Mouse (Mus musculus): ENCODE measurements at regions not wholly inside any gene's neighbourhood (a gene's known extent, or its start where the extent isn't known, plus 50 kb on each side); places are given as distances from the start of the nearest gene placed in this dataset.

DNA sequence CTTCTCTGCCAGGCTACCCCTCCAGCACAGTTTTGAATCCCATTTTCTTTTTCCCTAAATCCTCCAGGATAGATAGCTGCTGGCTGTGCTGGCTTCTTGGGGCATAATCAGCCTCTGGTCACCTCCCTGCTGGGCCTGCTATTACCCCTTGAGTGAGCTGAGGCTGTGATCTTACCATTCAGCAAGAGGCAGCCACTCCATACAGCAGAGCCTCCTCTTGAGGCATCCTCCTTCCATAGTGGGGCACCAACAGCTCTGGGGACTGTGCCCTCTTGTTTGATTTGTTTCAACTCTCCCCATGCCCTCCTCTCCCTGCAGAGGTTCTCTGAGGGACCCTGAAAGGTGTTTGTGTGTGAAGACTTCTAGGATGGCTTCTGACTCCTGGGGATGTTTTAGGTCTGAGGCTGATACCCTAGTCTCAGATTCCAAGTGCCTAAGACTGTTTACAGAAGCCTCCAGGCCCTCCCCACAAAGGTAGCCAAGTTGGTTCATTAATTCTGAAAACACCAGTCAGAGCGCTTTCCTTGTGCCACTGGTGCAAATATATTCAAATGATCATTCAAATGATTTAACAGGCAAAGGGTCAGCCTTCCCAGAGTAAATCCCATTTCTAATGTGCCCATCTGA lies 343.9 kb downstream of the Eipr1 start:
- Histone ChIP-seq H3K27ac (ENCODE audit: insufficient read depth, low read depth, low read length) (no peak overlapping the region), H3K4me3 (ENCODE audit: insufficient read depth, low read depth, low read length) (no peak overlapping the region), H3K36me3 (ENCODE audit: control insufficient read depth, insufficient read depth, low read length) (no peaks in the 10 kb centered on the region), H3K27me3 (replicated peaks; ENCODE audit: control insufficient read depth, insufficient read depth, low read length) (no peaks in the 10 kb centered on the region), H3K4me1 (ENCODE audit: control insufficient read depth, insufficient read depth, low read length) (peaks cover 3% of the 10 kb centered on the region; the same call in 1 of the 2 replicates)
- TF ChIP-seq POLR2A (IDR thresholded peaks at IDR 0.05; ENCODE audit: low read depth, low read length) (no peak), CTCF (conservative IDR thresholded peaks at IDR 0.05; ENCODE audit: insufficient read depth, insufficient read length, low read depth, low read length) (no peak)
- no peak for DNase-seq
- 36% methylated on average over 1 of the region's 1 CpGs for WGBS

DNA sequence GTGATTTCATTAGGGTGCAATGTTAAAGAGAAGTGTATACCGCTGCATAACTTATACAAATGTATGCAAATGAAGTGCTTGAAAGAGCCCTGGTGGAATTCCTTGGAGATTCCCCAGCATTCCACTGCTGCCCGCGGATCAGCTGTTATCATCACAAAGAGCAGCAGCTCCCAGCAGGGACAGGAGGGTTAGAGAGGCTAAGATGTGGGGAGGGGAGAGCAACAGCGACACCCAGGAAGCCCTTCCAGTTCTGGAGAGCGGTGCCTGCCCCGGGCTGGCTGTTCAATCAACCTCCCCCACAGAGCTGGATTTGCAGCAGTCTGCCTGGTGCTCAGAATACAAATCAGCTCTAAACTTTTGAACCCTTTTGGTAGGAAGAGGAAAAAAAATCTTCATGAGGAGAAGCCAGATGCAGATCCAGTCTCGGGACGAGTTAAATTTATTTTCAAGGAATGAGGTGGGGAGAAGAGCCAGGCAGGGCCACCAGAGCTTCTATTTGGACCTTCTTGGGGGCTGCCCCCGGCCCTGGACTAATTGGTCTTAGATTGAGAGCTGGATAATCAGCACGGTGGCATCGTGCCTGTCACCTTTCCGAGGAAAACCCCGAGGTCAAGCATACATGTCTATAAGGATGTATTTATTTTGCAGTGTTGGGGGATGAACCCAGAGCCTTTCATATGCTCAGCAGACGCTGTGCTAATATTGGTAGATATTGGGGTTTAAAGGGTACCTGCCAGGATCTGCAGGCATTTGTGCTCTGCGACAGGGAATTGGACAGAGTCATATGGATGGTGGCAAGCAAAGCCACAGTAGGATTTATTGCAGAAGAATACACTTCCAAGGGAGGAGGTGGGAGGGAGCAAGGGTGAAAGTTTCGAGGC lies 344.7 kb downstream of the Eipr1 start:
- Histone ChIP-seq H3K4me3 (ENCODE audit: insufficient read depth, low read depth, low read length) (no peak overlapping the region), H3K36me3 (ENCODE audit: control insufficient read depth, insufficient read depth, low read length) (no peaks in the 10 kb centered on the region), H3K4me1 (ENCODE audit: control insufficient read depth, insufficient read depth, low read length) (no peaks in the 10 kb centered on the region; the same call in 1 of the 2 replicates), H3K27me3 (replicated peaks; ENCODE audit: control insufficient read depth, insufficient read depth, low read length) (no peaks in the 10 kb centered on the region), H3K27ac (ENCODE audit: insufficient read depth, low read depth, low read length) (no peak overlapping the region)
- peak; percentile 42 for DNase-seq
- TF ChIP-seq POLR2A (IDR thresholded peaks at IDR 0.05; ENCODE audit: low read depth, low read length) (no peak), CTCF (conservative IDR thresholded peaks at IDR 0.05; ENCODE audit: insufficient read depth, insufficient read length, low read depth, low read length) (no peak)
- 10% methylated on average over 16 of the region's 16 CpGs for WGBS

DNA sequence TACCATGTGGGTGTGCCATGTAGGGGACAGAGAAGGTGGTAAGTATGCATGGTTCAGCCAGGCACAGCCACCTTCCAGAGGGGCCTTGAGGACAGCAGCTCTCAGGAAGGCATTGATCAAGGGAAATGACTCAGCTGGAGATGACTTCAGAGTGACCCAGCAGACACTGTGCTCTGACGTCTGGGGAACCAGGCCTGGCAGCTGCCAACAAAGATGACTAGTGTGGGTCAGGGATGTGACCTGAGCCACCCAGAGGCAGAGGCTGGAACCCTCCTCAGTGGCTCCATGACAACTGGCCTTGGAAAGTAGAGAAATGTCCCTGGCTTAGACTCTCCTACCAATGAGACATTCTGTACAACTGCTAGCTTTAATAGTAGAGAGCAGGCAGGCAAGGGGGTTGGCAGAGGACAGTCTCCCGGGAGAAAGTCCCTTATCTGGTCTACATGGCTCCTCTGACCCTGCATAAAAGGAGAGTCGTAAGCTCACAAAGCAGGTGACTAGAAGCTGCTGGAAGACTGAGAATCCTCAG lies 348.5 kb downstream of the Eipr1 start:
- no peak for DNase-seq
- WGBS, result 69% methylated on average over 3 of the region's 3 CpGs
- no peak overlapping the region for H3K27ac ChIP-seq (ENCODE audit: insufficient read depth, low read depth, low read length)
- H3K4me1 ChIP-seq (ENCODE audit: control insufficient read depth, insufficient read depth, low read length), result no peaks in the 10 kb centered on the region; the same call in 1 of the 2 replicates
- H3K27me3 ChIP-seq (replicated peaks; ENCODE audit: control insufficient read depth, insufficient read depth, low read length), result no peaks in the 10 kb centered on the region
- H3K36me3 ChIP-seq (ENCODE audit: control insufficient read depth, insufficient read depth, low read length), result no peaks in the 10 kb centered on the region
- no peak for TF ChIP-seq CTCF (conservative IDR thresholded peaks at IDR 0.05; ENCODE audit: insufficient read depth, insufficient read length, low read depth, low read length)
- no peak for TF ChIP-seq POLR2A (IDR thresholded peaks at IDR 0.05; ENCODE audit: low read depth, low read length)
- H3K4me3 ChIP-seq (ENCODE audit: insufficient read depth, low read depth, low read length), result no peak overlapping the region

DNA sequence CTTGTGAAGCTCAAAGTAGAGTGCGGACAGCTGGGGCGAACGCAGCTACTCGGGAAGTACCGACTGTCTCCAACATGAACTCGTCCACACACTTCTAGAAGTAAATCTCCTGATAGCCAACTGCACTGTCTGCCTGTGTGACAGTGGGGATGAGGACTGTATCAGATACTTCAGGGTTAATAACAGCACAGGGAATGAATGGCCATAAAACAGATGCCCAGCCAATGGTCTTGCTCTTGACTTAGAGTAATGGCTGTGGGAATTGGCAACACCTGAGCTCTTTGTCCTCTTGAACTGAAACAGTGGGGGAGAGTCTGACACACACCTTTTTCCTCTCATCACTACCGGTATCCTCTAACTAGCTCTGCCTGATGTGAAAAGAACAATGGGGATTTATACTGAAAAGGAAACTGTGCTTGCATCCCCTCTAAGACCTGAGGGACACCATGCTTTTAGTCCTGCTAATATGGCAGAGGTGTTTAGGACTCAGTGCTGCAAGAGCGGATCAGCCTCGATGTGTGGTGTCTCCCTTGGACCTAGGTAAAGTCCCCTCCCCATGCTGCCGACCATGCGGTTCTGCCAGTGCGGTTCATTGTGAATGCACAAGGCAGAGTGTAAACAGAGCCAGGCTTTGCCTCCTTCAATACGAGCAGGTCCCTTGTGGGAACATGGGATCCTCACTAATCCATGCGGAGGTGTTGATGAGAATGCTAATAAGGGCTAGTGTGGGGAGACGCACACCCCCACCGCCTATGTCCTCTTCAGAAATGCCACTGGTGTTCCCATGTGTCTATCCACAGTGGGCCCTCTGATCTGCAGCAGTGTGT lies 355.5 kb downstream of the Eipr1 start:
- no peaks in the 10 kb centered on the region for H3K36me3 ChIP-seq (ENCODE audit: control insufficient read depth, insufficient read depth, low read length)
- H3K27me3 ChIP-seq (replicated peaks; ENCODE audit: control insufficient read depth, insufficient read depth, low read length), result no peaks in the 10 kb centered on the region
- no peak overlapping the region for H3K4me3 ChIP-seq (ENCODE audit: insufficient read depth, low read depth, low read length)
- no peak overlapping the region for H3K27ac ChIP-seq (ENCODE audit: insufficient read depth, low read depth, low read length)
- WGBS, result 80% methylated on average over 16 of the region's 16 CpGs
- H3K4me1 ChIP-seq (ENCODE audit: control insufficient read depth, insufficient read depth, low read length), result no peaks in the 10 kb centered on the region
- no peak for TF ChIP-seq POLR2A (IDR thresholded peaks at IDR 0.05; ENCODE audit: low read depth, low read length)
- no peak for TF ChIP-seq CTCF (conservative IDR thresholded peaks at IDR 0.05; ENCODE audit: insufficient read depth, insufficient read length, low read depth, low read length)
- DNase-seq, result no peak

DNA sequence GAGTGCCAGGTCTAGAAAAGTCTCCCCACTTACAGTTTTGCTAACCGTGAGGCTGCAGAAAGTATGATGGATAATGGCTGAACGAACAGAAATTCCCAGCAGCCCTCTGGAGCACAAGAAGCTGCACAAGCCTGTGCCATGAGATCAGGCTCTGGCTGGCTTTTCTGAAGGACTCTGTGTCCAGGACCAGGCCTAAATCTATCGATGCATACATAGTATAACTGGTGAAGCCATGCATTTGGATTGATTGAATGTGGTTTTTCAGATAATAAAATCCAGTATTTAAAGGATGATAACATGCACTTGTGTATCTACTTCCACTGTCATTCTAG lies 356.1 kb downstream of the Eipr1 start:
- Histone ChIP-seq H3K27ac (ENCODE audit: insufficient read depth, low read depth, low read length) (no peak overlapping the region), H3K36me3 (ENCODE audit: control insufficient read depth, insufficient read depth, low read length) (no peaks in the 10 kb centered on the region), H3K27me3 (replicated peaks; ENCODE audit: control insufficient read depth, insufficient read depth, low read length) (no peaks in the 10 kb centered on the region), H3K4me3 (ENCODE audit: insufficient read depth, low read depth, low read length) (no peak overlapping the region), H3K4me1 (ENCODE audit: control insufficient read depth, insufficient read depth, low read length) (no peaks in the 10 kb centered on the region)
- TF ChIP-seq CTCF (conservative IDR thresholded peaks at IDR 0.05; ENCODE audit: insufficient read depth, insufficient read length, low read depth, low read length) (no peak), POLR2A (IDR thresholded peaks at IDR 0.05; ENCODE audit: low read depth, low read length) (no peak)
- no peak for DNase-seq
- 82% methylated on average over 3 of the region's 3 CpGs for WGBS

DNA sequence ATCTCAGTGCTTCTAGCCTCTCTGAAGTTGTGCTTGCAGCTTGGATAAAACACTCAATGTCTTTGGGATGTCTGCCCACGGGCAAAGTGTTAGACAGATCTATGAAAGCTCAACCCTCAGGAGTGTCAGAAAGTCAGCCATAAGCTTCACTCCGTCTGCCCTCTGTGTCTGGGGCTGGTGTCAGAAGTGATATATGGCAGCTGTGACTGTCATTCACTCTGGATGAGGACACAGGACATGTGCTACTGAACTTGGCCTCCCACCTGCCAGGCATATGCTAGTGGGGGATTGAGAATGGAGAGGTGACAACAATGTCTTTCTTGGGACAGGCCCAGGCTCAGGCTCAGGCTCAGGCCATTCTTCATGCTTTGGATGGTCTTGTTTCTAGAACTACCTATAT lies 366.7 kb downstream of the Eipr1 start:
- Histone ChIP-seq H3K36me3 (ENCODE audit: control insufficient read depth, insufficient read depth, low read length) (no peaks in the 10 kb centered on the region), H3K27ac (ENCODE audit: insufficient read depth, low read depth, low read length) (no peak overlapping the region), H3K27me3 (replicated peaks; ENCODE audit: control insufficient read depth, insufficient read depth, low read length) (no peaks in the 10 kb centered on the region), H3K4me3 (ENCODE audit: insufficient read depth, low read depth, low read length) (no peak overlapping the region), H3K4me1 (ENCODE audit: control insufficient read depth, insufficient read depth, low read length) (no peaks in the 10 kb centered on the region)
- TF ChIP-seq CTCF (conservative IDR thresholded peaks at IDR 0.05; ENCODE audit: insufficient read depth, insufficient read length, low read depth, low read length), result no peak
- TF ChIP-seq POLR2A (IDR thresholded peaks at IDR 0.05; ENCODE audit: low read depth, low read length), result no peak
- 70% methylated on average over 2 of the region's 2 CpGs for WGBS
- DNase-seq, result no peak

Measured in kidney, adult 2 months (tissue).